Mouse (Mus musculus) kidney, adult 9 months (tissue): ENCODE measurements around the gene Ntrk3.

Experiments
- DNase-seq: peaks from one replicate; pipeline ENCODE4 v3.0.0; 2022

The Ntrk3 gene

DNA sequence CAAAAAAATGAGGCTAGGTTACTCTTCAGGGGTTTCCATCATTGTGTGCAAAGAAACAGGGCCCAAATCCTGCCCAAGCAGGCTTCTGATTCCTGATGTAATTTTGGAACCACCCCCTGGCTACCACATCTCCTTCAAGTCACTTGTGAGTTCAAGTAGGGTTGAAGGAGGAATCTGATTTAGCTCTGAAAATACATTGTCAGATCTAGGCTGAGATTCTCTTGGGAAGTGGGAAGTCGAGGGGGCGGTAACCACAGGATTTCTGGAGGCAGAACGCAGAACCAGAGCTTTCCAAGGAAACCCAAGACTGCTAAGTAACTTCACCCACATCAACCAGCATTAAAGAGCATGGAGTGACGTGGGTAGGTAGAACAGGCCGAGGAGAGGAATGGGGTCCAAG lies 440.5 kb downstream of the Ntrk3 start:
- no peak for DNase-seq

DNA sequence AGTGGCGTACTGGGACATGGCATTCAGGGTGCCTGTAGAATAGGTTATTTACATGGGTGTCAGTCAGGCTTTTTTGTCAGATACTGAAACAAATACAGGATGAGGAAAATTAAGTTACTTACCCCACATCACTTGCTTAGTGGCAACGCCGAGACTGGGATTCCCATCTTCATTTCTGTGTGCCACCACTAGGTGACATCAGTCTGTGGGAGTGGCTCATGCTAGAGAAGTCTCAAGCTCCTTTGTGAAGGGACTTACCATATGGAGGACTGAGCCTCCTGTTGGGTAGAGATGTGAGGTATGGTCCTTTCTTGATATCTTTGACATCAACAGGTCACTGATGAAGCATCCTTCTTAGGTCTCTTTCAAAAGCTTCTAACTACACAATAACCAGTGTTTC lies 443.5 kb downstream of the Ntrk3 start:
- DNase-seq = no peak

DNA sequence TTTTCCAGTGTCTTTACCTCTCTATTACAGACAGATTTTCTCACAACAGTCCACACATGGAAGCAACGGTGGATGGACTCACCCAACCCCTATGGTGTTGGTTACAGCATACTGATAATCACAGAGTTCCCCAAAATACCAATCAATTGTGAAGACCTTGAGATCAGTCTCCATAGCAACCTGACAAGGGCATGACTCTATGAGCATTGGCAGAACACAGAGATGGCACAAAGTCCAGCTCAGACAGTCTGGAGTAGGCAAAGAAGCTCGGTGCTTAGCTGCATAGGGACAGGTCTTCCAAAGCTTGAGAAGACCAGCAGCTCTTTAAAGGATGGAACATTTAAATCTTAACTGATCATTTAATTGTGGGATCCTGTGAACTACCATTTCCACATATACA lies 447.6 kb downstream of the Ntrk3 start:
- no peak for DNase-seq

DNA sequence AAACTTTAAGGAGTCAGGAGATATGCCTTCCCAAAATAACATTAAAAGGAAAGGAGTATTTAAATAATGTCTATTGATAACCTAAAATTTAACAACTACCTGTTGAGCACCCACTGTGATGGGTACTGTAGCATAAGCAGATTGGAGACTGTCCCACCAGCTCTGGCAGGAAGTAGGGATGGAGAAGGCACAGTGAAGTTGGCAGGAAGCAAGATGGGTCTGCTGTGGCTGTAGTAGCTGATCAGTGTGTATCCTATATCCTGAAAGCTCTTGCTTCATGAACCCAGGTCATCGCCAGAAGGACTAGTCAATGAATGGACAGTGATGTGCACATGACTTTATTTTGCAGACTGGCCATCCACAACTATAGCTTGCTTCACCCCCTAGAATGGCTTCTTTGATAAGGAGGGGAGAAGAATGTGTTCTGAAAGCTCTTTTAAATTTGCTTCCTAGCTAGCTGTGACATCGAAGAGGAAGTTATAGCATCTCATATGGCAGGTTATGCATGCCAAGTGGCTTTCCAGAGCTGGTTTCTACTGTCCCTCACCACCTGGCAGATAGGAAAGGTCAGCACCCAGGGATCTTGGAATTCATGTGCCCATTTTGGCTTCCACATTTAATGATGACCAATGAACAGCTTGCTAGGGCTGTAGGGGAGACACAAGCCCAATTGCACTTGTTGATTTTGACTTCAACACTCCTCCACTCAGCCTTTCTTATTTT lies 451.1 kb downstream of the Ntrk3 start:
- no peak for DNase-seq

DNA sequence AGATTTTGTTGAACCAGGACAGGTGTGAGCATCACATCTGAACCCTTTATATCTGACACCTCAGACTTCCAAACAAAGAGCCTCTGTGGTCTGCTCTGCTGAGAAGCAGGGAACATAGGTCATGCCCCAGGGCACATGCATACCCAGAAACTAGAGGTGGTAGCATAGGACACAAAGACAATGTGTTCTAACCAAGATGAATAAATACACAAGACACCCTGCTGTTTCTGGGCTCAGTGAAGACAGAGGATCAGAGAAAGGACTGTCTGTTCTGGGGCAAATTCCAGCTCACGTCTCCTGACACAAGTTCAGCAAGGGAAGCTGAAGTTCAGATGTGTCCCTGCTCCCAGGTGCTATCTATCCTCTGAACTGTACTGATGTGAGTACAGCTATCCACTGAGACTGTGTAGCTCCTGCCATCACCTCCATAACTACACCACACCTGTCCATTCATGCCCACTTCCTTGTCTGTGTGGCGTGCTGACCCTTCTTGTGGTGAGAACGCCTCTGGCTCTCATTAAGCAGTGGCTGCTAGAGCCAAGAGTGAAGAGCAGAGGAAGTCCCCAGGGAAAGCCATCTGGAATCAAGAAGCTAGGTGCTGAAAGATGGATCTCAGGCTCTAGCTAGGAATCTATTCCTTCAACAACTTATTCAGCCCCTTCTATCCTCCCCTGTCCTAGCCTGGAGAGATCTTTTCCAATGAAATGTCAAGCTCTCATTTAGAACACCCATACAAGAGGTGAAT lies 468.1 kb downstream of the Ntrk3 start:
- no peak for DNase-seq

DNA sequence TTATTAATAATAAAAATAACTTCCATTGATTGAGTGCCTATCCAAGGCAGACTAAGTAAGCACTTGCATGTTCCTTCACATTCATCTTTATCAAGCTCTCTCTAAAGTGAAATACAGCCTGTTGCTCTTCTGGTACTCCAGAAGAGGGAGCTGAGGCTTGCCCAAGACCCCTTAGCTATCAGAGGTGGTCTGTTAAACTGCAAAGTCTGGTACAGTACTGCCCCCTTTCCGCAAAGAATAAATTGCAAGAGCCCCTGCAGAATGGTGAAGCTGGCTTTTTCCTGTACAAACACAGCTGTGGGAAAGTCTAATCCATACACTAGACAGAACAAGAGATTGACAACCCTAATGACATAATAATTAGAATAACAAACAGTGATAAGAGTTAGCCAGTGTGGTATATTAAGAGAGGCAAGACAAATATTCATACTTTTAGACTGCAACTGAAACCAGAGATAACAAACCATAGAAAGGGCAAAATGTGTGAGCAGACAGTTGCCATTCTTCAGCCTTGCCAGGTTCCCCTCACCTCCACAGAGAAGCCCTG lies 470.3 kb downstream of the Ntrk3 start:
- no peak for DNase-seq

DNA sequence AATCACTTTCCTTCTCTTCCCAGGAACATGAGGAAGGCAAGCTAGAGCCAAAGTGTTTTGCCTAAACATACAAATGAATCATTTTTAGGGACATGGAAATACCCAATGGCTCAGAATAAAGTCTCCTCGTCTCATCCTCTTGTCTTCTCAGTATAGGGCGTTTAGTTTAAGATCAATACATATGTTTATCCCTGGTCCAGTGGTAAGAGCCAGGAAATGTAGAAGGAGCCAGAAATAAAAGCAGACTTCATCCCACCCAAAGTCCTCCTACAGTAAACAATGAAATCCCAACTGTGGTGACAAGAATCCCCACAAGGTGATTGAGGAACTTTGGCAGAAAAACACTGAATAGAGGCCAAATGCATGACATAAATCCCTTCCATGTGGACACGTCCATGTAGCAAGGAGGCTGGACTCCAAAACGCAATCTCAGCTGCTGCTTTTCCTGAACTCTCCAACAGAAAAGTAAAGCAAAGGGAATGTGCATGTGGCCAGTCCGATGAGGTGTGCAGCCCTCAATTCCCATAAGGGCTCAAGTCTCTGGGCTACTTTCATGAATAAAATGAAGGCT lies 473.3 kb downstream of the Ntrk3 start:
- DNase-seq = no peak

DNA sequence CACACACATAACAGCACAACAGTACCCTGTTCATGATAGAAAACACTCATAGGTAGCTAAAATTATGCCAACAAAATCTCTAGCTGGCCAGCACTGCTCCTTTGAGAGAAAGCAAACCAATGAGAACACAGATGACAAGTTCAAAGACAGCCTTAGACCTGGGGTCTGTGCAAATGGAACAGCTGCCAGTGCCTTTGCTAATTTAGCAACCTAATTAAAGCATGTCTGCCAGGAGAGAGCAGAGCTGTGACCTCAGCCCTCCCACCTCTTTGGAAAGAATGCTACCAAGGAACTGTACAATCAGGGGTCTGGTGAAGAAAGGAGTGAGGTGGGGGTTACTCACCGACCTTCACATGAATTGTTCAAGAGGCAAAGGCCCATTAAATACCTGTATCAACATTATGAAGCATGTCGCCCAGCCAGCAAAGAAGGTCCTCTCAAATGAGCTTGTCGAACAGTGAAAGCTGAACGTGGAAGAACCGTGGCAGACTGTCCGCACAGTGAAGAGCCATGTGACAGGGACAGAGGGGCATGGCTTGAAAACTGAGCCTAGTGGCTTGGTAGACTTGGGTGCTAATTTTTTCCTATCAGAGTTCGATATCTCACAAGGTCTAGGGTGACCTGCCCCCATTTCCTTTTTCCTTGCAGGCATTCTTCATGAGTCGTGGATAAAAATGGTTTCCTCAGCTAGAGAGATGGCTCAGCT lies 476.2 kb downstream of the Ntrk3 start:
- no peak for DNase-seq

DNA sequence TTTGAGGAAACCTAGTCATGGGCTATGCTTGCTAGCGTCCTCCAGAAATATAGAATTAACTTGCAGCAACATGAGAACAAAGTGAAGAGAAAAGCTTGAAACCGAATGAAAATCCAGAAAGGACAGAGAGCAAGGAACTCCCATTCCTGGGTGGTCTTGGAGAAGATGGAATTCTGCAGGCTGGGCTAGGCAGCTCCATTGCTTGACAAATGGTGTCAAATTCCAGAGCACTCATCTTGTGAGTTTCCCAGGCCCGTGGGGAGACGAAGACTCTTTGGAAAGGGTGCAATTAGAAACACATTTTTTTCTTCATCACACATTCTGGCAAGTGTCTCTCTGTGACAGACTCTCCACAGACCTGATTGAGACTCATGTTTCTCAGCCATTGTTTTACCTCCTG lies 479.7 kb downstream of the Ntrk3 start:
- DNase-seq = no peak

DNA sequence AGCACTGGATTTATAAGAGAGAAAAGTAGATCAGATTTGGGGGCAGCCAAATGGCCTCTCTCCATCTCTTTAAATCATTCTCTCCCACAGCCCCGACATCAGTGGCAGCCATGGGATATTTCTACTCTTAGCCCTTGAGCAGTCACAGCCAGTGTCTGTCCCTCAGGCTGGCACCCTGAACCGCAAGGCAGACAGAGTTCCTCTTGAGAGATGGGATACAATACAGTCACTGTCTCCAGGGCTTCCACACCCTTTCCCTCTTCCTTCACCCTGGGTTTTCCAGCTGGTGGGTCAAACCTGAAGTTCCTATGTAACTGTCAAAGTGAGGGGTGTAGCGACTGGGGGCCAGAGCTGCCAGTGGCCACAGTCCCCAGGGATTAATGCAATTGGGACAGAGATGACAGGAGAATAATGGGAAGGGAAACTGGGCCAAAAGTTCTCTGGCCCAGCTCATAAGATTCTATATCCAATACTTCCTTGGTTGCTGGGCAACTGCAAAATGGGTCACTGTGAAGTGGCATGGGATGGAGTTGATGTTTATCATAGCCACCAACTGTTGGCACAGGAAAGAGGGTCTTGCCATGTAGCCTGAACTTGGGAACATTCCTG lies 483.9 kb downstream of the Ntrk3 start:
- DNase-seq = no peak

DNA sequence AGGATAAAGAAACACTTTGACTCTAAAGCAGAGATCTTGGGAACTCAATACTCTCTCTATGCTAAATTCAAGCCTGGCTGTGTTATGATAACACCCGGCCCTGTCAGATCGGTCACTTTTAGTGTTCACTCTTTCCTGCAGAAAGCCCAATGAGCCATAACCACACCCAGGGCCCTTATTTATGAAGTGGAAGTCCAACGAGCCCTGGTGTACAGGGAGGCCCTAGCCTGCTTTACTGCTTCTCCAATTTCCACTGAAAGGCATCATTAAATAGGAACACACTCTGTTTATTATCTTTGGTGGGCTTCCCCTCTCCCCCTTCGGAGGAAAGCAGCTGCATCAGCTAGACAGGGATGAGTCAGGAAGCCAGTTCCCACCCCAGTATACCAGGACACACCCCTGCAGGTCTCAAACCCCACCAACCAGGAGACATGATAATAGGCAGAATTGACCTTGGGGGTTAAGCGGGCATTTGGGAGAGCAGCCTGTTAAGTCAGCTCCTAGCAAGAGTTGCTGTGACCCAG lies 489.6 kb downstream of the Ntrk3 start:
- DNase-seq = no peak

DNA sequence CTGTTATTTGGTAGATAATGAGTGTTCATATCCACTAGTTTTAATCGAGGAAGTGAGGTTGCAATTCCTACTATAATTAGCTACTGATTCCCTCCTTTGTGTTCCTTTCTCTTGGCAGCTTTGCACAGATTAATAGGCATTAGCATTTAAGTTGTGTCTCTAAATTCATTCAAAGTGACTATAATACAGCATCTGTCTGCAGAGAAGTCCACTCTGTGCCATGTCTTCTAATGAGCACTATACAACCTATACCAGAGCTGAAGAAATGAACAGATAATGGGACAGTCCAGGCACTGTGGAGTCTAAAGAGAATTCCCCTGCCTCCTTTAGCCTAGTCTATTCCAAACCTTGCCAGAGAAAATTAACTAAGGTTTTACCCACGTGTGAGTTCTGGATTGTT lies 498.8 kb downstream of the Ntrk3 start:
- DNase-seq = no peak

DNA sequence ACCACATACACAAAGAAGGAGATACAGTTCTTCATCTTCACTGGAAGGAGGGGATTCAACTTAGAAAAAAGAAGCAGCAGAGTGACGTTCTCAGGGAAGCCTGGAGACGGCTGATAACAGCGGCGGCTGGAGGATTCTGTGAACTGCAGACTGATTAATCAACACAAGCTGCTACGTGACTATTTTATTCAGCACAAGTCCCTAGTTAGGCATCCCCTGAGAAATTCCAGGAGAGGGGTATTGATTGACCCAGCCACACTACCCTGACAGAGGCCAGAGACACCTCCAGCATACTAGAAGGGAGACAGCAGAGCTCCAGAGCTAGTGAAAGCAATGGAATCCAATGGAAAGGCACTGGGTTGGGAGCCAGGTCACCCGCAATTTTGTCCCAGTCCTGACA lies 516.1 kb downstream of the Ntrk3 start:
- no peak for DNase-seq

DNA sequence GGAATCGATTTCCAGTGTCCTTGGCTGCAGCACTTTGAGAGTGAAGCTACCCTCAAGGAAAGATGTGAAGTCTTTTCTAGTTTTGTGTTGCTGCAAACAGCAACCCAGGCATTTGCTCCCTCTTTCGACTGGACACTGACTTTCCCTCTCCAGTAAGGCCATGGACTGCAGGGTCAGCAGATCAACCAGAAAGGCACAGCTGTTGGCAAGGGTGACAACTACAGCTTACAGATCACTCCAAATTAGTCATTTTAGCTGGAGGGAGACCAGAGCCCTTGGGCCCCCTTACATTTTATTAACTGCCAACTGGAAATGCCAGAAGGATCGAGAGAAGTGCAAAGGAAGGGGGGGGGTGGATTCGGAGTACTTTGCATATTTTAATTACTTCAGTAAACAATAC lies 516.9 kb downstream of the Ntrk3 start:
- no peak for DNase-seq

DNA sequence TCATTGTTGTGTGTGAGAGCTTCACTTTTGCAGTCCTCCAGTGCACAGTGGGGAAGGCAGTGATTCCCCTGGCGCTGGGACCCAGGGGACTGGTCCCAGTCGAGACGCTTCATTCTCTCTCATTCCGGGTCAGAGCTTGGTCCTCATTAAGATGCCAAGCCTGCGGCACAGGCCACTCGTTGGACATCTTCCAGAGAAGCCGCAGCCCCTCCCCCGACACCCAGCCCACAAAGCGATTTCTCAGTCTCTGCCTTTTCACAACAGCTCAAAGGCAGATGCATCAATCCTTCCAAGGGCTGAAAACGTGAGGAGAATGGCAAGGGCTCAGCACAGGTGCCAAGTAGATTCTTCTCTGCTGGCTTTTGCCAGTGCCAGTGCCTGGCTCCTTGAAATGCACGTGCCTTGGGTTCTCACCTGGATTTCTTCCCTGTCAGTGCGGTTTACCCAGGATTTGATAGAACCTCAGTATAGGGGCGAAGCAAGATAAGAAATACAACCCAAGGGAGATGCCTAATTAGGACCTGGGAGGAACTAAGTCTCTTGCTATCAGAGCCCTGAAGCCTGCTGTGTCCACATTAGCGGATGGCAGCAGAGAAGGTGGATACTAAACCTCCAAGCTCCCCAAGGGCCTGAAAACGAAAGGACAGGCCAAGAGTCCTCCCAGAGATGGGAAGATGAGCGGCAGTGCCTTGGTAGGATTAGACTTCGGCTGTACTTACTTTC lies 546.7 kb downstream of the Ntrk3 start:
- no peak for DNase-seq

DNA sequence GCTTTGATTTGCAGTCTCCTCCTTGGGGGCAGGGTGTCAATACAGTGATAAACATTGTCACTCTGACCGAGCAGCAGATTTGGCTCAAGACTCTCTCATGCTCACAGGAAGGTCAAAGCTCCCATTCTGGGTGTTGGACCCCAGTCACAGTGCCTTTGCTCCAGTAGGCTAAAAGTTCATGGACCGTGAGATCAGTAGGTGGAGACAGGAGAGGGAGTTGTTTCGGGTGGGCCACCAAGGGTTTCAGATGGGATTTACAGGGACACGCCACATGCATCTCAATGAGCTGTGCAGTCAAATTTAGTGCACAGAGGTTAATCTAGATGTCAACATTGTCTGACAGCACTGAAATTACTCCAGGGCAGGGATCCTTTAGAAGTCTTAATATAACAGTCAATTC lies 552.2 kb downstream of the Ntrk3 start:
- no peak for DNase-seq

DNA sequence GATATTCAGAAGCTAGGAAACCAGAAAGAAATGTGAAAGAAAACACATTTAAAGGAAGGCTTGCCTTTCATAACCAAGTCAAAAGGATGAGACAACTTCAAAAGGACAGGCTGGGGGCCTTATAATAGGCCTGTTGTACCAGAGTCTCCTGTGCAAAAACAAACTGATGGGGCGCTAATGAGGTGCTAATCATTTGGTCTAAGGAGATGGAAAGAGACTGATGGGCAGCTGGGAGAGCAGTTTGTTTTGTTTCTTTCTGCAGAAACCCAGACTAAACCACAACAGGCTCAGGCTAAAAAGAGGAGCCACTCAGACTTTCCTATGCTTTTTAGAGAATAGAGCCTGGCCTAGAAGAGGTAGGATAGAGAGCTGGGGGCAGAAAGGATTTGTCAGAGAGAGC lies 554.4 kb downstream of the Ntrk3 start:
- DNase-seq = no peak

DNA sequence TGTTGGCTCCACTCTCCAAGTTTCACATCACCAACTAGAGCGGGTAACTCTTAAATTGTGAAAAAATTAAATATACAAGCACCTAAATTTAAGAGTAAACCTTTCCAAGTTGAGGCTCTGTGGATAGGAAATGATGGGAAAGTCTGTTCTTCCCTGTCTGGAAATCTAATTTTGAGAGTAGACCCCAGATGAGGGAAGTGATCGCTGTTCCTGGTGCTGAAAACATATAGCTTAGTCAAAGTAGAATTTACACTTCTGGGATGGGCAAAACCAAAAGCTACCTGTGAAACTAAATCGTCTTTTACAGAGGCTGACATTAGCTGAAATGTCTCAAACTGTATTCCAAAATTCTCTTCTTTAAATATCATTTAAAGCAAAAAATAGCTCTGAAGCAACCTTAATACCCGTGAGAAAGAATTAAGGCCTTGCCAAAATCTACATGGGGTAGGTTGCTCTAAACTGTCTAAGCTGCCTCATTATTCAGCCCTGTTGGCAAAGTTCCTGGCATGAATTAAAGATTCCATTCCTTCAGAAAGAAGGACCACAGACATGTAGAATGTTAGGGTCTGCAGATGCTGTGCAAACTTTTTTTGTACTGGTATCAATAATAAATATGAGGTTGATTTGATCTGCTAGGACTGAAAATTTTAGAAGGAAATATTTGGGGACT lies 557.7 kb downstream of the Ntrk3 start:
- DNase-seq = no peak

DNA sequence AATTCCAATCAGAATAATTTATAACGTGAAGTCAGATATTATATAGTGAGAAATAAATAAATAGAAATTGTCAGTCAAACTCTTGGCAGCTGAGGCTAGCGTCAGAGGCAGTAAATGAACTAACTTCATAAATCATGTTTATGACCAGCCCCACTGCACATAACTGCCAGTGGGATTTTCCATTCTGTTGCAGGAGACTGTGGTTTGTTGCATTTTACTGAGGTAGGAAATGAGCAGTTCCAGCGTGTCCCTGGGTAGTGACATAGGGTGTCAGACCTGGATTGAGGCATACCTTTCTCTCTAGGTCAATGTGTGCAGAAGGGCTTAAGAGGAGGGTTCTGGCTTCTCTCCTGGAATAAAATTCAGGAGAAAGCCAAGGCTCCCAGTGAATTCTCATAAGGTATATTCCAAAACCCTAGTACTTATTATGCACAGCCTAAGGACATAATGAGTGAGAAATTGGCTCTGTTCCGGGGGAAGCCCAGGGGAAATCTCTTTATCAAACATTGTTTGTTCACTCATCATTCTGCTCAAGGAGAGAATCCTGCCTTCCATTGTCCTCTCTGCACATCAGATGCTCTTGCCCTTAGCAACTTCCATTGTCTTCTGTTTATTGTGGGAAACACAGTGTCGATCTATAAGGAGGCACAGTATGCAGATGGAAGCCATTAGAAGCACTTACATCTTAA lies 565.4 kb downstream of the Ntrk3 start:
- no peak for DNase-seq

DNA sequence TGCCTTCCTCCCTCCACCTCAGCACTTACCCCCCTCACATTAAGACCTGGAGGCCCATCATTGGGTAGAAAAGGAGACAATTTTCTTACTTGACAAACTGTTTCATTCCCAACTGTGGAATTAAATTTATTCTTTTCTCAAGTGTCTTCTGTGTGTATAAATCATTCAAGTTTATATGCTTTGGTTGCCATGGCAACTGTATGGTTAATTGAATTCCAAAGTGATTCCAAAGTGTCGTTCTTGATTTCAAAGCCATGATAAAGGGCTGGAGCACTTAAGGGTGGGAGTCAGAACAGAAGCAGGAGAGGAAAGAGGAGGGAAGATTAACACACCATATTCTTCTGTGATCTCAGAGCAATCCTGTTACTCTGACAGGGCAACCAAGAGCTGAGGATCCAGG lies 572.3 kb downstream of the Ntrk3 start:
- no peak for DNase-seq

DNA sequence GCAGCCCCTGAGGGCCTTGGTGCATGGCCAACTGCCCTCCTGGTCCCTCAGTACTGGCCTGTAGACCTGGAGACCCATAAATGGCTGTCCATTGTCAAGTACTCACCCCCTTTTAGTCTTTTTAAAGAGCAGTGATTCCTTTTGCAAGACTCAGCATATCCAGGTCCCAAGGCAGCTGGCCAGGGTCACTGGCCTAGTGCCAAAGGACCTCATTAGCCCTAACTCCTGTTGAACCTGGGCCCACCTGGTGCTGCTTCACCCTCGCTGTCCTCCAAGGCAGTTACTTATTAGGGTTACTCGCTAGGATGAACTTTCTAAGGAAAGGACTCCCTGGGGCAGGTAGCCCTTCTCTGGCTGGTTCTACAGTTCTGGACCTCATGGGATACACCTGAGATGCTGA lies 579.9 kb downstream of the Ntrk3 start:
- peak; percentile 65 for DNase-seq
